Comparison of ENCODE assay signal across 8 mouse cellular contexts in genomic region chr6:97312545-97312939, GRCm38 (mm10). TPM values are rescaled to one million over a fixed set of nuclear protein-coding genes. Genes with fewer than 3 reads are reported as not detected.
DNase-seq lines count a peak whose midpoint lies in the region; ATAC-seq and TF ChIP-seq lines count a peak whose summit lies in the region.

No protein-coding gene starts in this region.

- H3K4me1 ChIP-seq in lung, postnatal 0 days (ENCODE audit: insufficient read depth, low read depth, low read length), result 0 out of 2 replicates have a peak, but pooled peaks cover 5% of the 10 kb centered on the region
- peaks cover 14% of the 10 kb centered on the region for H3K4me1 ChIP-seq in forebrain, embryonic 15.5 days
- H3K4me1 ChIP-seq in limb, embryonic 14.5 days (ENCODE audit: control insufficient read depth, insufficient read depth, low read length), result peaks cover 14% of the 10 kb centered on the region; the same call in 1 of the 2 replicates
- H3K4me1 ChIP-seq in small intestine, adult 2 months (ENCODE audit: control insufficient read depth, insufficient read depth, insufficient read length, low read length), result peaks cover 3% of the 10 kb centered on the region

- H3K4me3 ChIP-seq in lung, postnatal 0 days (ENCODE audit: low read depth, low read length), result peak overlapping the region; percentile 45
- H3K4me3 ChIP-seq in forebrain, embryonic 15.5 days, result peak overlapping the region; percentile 26
- peak overlapping the region; percentile 34 for H3K4me3 ChIP-seq in limb, embryonic 14.5 days (replicated peaks; ENCODE audit: low read length)
- peak overlapping the region; percentile 70 for H3K4me3 ChIP-seq in small intestine, adult 2 months (ENCODE audit: low read depth, low read length)

- TF ChIP-seq EP300 in lung, postnatal 0 days (IDR thresholded peaks at IDR 0.05), result no peak

- H3K36me3 ChIP-seq in lung, postnatal 0 days (ENCODE audit: insufficient read depth, low read length), result no peaks in the 10 kb centered on the region
- 0 out of 2 replicates have a peak, but pooled peaks cover under 1% of the 10 kb centered on the region for H3K36me3 ChIP-seq in forebrain, embryonic 15.5 days
- no peaks in the 10 kb centered on the region for H3K36me3 ChIP-seq in limb, embryonic 14.5 days (ENCODE audit: control insufficient read depth, insufficient read depth, low read length)
- H3K36me3 ChIP-seq in small intestine, adult 2 months (ENCODE audit: control insufficient read depth, insufficient read depth, low read length), result peaks cover 11% of the 10 kb centered on the region; the same call in 1 of the 2 replicates

- no peaks in the 10 kb centered on the region for H3K9me3 ChIP-seq in lung, postnatal 0 days (ENCODE audit: low read length)
- H3K9me3 ChIP-seq in forebrain, embryonic 15.5 days, result no peaks in the 10 kb centered on the region
- H3K9me3 ChIP-seq in limb, embryonic 14.5 days (ENCODE audit: control insufficient read depth, low read length), result no peaks in the 10 kb centered on the region

- TF ChIP-seq CTCF in lung, postnatal 0 days (IDR thresholded peaks at IDR 0.05), result no peak
- TF ChIP-seq CTCF in small intestine, adult 2 months (IDR thresholded peaks at IDR 0.05; ENCODE audit: extremely low read depth, insufficient read length, insufficient replicate concordance, low read depth, low read length), result no peak

- no peak for DNase-seq in lung, postnatal 0 days (ENCODE audit: low spot score)
- DNase-seq in lung, postnatal 14 days, result no peak
- no peak for DNase-seq in limb, embryonic 14.5 days (ENCODE audit: low spot score)
- DNase-seq in layer of hippocampus, adult 9-10 months (ENCODE audit: low spot score), result no peak
- no peak for DNase-seq in frontal cortex, adult 2 months (ENCODE audit: extremely low spot score in 1 of 2, low spot score in 1 of 2)
- no peak for DNase-seq in adrenal gland, adult (ENCODE audit: inconsistent age in 2 of 2, low spot score in 1 of 2)

- WGBS in lung, postnatal 0 days, result 3% methylated on average over 3 of the region's 3 CpGs
- 16% methylated on average over 3 of the region's 3 CpGs for WGBS in forebrain, embryonic 15.5 days
- 8% methylated on average over 3 of the region's 3 CpGs for WGBS in limb, embryonic 14.5 days
- WGBS in small intestine, adult 2 months, result 5% methylated on average over 3 of the region's 3 CpGs

- peak; percentile 51 for ATAC-seq in lung, postnatal 0 days
- ATAC-seq in forebrain, embryonic 15.5 days (replicated peaks), result peak; percentile 29; the same call in 1 of the 2 replicates
- ATAC-seq in limb, embryonic 14.5 days (ENCODE audit: low FRiP score, low read depth), result peak; percentile 39; the same call in 1 of the 2 replicates

- no peak overlapping the region for H3K9ac ChIP-seq in lung, postnatal 0 days (replicated peaks; ENCODE audit: low read depth)
- H3K9ac ChIP-seq in forebrain, embryonic 15.5 days (replicated peaks), result 0 out of 2 replicates have a peak overlapping the region, but pooled peaks have one; percentile 14
- no peak overlapping the region for H3K9ac ChIP-seq in limb, embryonic 14.5 days (ENCODE audit: low read depth, low read length, severe bottlenecking)

- peak overlapping the region; percentile 71 for H3K4me2 ChIP-seq in lung, postnatal 0 days (replicated peaks; ENCODE audit: low read depth, low read length)
- H3K4me2 ChIP-seq in forebrain, embryonic 15.5 days (replicated peaks), result peak overlapping the region; percentile 43
- H3K4me2 ChIP-seq in limb, embryonic 14.5 days (replicated peaks; ENCODE audit: low read depth, low read length, severe bottlenecking), result peak overlapping the region; percentile 75

- TF ChIP-seq POLR2A in limb, embryonic 14.5 days (IDR thresholded peaks at IDR 0.05; ENCODE audit: borderline replicate concordance, extremely low read depth, insufficient read depth, insufficient read length), result no peak
- TF ChIP-seq POLR2A in small intestine, adult 2 months (IDR thresholded peaks at IDR 0.05; ENCODE audit: low read depth, low read length), result no peak

- H3K27ac ChIP-seq in lung, postnatal 0 days (ENCODE audit: low read length), result peak overlapping the region; percentile 89
- no peak overlapping the region for H3K27ac ChIP-seq in forebrain, embryonic 15.5 days (replicated peaks)
- no peak overlapping the region for H3K27ac ChIP-seq in limb, embryonic 14.5 days (replicated peaks; ENCODE audit: low read depth, low read length)
- peak overlapping the region; percentile 83 for H3K27ac ChIP-seq in small intestine, adult 2 months (ENCODE audit: insufficient read depth, low read depth, low read length)

- no peaks in the 10 kb centered on the region for H3K27me3 ChIP-seq in lung, postnatal 0 days (replicated peaks; ENCODE audit: insufficient read depth, low read length)
- H3K27me3 ChIP-seq in forebrain, embryonic 15.5 days, result no peaks in the 10 kb centered on the region
- no peaks in the 10 kb centered on the region for H3K27me3 ChIP-seq in limb, embryonic 14.5 days (ENCODE audit: control insufficient read depth, insufficient read depth, low read length)
- no peaks in the 10 kb centered on the region for H3K27me3 ChIP-seq in small intestine, adult 2 months (ENCODE audit: control insufficient read depth, insufficient read depth, low read length)

RNA-seq across cellular contexts. Expression of gene Lmod3, which starts 60.0 kb away (rescaled TPM):
- polyA plus RNA-seq in lung, postnatal 0 days (2015; fragmentation: Nextera tagmentation; extraction: Ambion mirVana), result 0.24 and 0.31 TPM in 2 replicates
- polyA plus RNA-seq in forebrain, embryonic 15.5 days (2015; fragmentation: Nextera tagmentation; extraction: Ambion mirVana), result 0.08 TPM in 2 replicates
- polyA plus RNA-seq in limb, embryonic 14.5 days (2012; rRNA removed), result 6.6 and 11.9 TPM in 2 replicates
- 9.4 and 12.2 TPM in 2 replicates for polyA plus RNA-seq in limb, embryonic 14.5 days (2014; fragmentation: Nextera tagmentation; extraction: Ambion mirVana)
- polyA plus RNA-seq in small intestine, adult 2 months (2012; rRNA removed), result not detected in 2 replicates
- 0.15 TPM in 1 of 2 replicates, not detected in the other for polyA plus RNA-seq in frontal cortex, adult 2 months (2012; rRNA removed)

Comparison
In these comparisons a context has a peak if more than half of its experiments do, and no peak if none do; other contexts are left out.
1. H3K27ac ChIP-seq: peak in lung, postnatal 0 days (single experiment) and small intestine, adult 2 months (single experiment); none in forebrain, embryonic 15.5 days (single experiment) and limb, embryonic 14.5 days (single experiment).
2. Peak in every context shown above with its lines, with median percentiles within 50 percentile points of each other: ATAC-seq, H3K4me2 ChIP-seq and H3K4me3 ChIP-seq.